12 mouse cellular contexts compared by ENCODE assay signal in the genomic region with DNA sequence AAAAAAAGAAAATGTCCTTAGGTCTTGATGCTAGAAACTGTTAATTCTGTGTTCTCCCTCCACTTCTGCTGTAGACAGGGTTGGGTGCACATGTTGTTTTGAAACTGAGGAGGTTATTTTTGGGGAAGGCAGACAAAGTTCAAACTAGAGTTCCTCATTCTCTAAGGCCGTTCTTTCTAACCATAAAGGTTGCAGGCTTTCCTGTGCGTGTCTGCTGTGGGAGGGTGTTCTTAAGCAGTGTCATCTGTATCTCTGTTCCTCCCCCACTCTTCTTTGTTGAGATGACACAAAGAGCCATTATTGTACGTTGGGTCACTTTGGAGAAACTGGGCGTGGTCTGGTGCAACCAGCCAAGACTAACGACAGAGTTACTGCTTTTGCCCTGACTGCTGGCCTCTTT.
A peak's percentile ranks its signal among the peaks of the same experiment; 100 is the strongest.
DNase-seq lines count a peak whose midpoint lies in the region; ATAC-seq lines count a peak whose summit lies in the region.
"Had no signal": no experiment of that assay in that cellular context is flagged by ENCODE, and none has a peak within 500 bp of the region (broad histone marks: within the 10 kb centered on the region; RNA-seq: fewer than 3 reads in every experiment).

No protein-coding gene starts in this region.

- H3K27me3 ChIP-seq in hindbrain, embryonic 10.5 days (ENCODE audit: insufficient read depth, poor library complexity, severe bottlenecking) = no peaks in the 10 kb centered on the region
- no peaks in the 10 kb centered on the region for H3K27me3 ChIP-seq in hindbrain, embryonic 16.5 days (replicated peaks; ENCODE audit: control insufficient read depth, insufficient read depth, low read length)

- no peak for ATAC-seq in hindbrain, embryonic 16.5 days

- H3K27ac ChIP-seq in hindbrain, embryonic 10.5 days = 0 out of 2 replicates have a peak overlapping the region, but pooled peaks have one; percentile 23
- H3K27ac ChIP-seq in hindbrain, embryonic 16.5 days (ENCODE audit: low read depth, low read length) = no peak overlapping the region

- no peak overlapping the region for H3K4me2 ChIP-seq in hindbrain, embryonic 16.5 days (ENCODE audit: low read length)

- 25% methylated on average over 5 of the region's 5 CpGs for WGBS in hindbrain, embryonic 10.5 days
- WGBS in hindbrain, embryonic 16.5 days = 21% methylated on average over 5 of the region's 5 CpGs

- peak; percentile 10 for DNase-seq in hindbrain, embryonic 10.5 days (ENCODE audit: low spot score)
- DNase-seq in B cell, adult 2 months = peak; percentile 56 to 60
- peak; percentile 59 for DNase-seq in embryo, embryonic 10.5 days (ENCODE audit: low spot score)
- DNase-seq in lung, postnatal 36 days = peak; percentile 32
- DNase-seq in right cerebral cortex, adult 18-20 months = no peak
- no peak for DNase-seq in urinary bladder, postnatal 14 days (ENCODE audit: low spot score)
- DNase-seq in right cerebral cortex, postnatal 36 days (ENCODE audit: low spot score in 2 of 2) = no peak
- DNase-seq: cerebellum, postnatal 10 days; kidney, adult 2 months; left cerebral cortex, postnatal 4 days; right cerebral cortex, postnatal 4 days had no signal

- H3K36me3 ChIP-seq in hindbrain, embryonic 10.5 days = no peaks in the 10 kb centered on the region
- no peaks in the 10 kb centered on the region for H3K36me3 ChIP-seq in hindbrain, embryonic 16.5 days (ENCODE audit: control insufficient read depth, insufficient read depth, low read length)

- peaks cover 8% of the 10 kb centered on the region; the same call in 1 of the 2 replicates for H3K4me1 ChIP-seq in hindbrain, embryonic 10.5 days (replicated peaks)
- H3K4me1 ChIP-seq in hindbrain, embryonic 16.5 days (ENCODE audit: control insufficient read depth, insufficient read depth, low read depth, low read length) = no peaks in the 10 kb centered on the region

- no peaks in the 10 kb centered on the region for H3K9me3 ChIP-seq in hindbrain, embryonic 10.5 days
- no peaks in the 10 kb centered on the region for H3K9me3 ChIP-seq in hindbrain, embryonic 16.5 days (ENCODE audit: control insufficient read depth, low read length)

- H3K9ac ChIP-seq in hindbrain, embryonic 16.5 days (ENCODE audit: low read depth, low read length) = no peak overlapping the region

- H3K4me3 ChIP-seq in hindbrain, embryonic 10.5 days = no peak overlapping the region
- H3K4me3 ChIP-seq in hindbrain, embryonic 16.5 days (ENCODE audit: low read length) = no peak overlapping the region

Comparison
In these comparisons a context has a peak if more than half of its experiments do, and no peak if none do; other contexts are left out.
1. DNase-seq: peak in hindbrain, embryonic 10.5 days (single experiment), B cell, adult 2 months (2 of 2), embryo, embryonic 10.5 days (single experiment) and lung, postnatal 36 days (single experiment); none in right cerebral cortex, adult 18-20 months (single experiment), urinary bladder, postnatal 14 days (single experiment) and right cerebral cortex, postnatal 36 days (0 of 2).